ENCODE assay signal across 8 mouse cellular contexts in the genomic region with DNA sequence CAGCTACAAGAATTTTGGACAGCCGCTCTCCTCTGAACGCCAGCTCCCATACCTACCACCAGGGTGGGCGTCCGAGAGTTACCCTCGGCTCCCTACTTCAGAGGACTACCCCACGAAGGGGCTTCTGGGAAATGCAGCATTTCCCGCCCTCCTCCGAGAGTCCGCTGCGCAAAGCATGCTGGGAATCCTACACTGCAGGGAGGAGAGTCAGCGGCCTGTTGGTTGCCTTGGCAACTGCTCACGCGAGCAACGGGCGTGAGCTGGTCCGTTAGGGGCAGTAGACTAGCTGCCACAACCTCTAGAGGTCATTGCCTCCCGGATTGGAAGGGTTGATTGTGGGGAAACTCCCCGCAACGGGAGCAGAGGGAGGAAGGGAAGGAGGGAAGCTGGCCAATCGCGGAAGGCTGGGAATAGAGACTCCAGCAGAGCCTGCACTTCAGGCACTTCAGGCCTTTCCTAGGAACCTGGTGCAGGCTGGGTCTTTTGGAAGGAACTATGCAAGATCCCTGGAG. TPM values are rescaled to one million over a fixed set of nuclear protein-coding genes. Genes with fewer than 3 reads are reported as not detected.
DNase-seq lines count a peak whose midpoint lies in the region; ATAC-seq lines count a peak whose summit lies in the region.

A gene (minus strand): TSS at position 177 of the 512 bp plus-strand sequence.

- H3K4me3 ChIP-seq in hindbrain, embryonic 15.5 days, result peak within 1 kb of the TSS; percentile 55

- WGBS in hindbrain, embryonic 15.5 days, result 0% methylated on average over 21 of the region's 21 CpGs

- no peaks in the 10 kb centered on the region for H3K36me3 ChIP-seq in hindbrain, embryonic 15.5 days

- H3K4me2 ChIP-seq in hindbrain, embryonic 15.5 days, result peak within 1 kb of the TSS; percentile 79

- peak; percentile 100 for DNase-seq in ZHBTc4 (ENCODE audit: low read depth, low spot score)
- peak; percentile 61 to 86 for DNase-seq in cerebellum, postnatal 4 days (ENCODE audit: low spot score in 2 of 2)
- DNase-seq in gastrocnemius, adult 18-20 months (ENCODE audit: low spot score), result peak; percentile 93
- DNase-seq in layer of hippocampus, postnatal 36 days, result peak; percentile 89 to 92
- peak; percentile 94 for DNase-seq in lung, postnatal 25 days (ENCODE audit: low spot score)
- DNase-seq in retina, adult 2 months (ENCODE audit: low read depth, low spot score), result peak; percentile 85
- peak; percentile 90 for DNase-seq in thymus, postnatal 25 days

- peaks cover 16% of the 10 kb centered on the region; the same call in 1 of the 2 replicates for H3K27me3 ChIP-seq in hindbrain, embryonic 15.5 days

- peak within 1 kb of the TSS; percentile 67 for H3K9ac ChIP-seq in hindbrain, embryonic 15.5 days

- peaks cover 44% of the 10 kb centered on the region for H3K4me1 ChIP-seq in hindbrain, embryonic 15.5 days (replicated peaks)

- H3K9me3 ChIP-seq in hindbrain, embryonic 15.5 days, result no peaks in the 10 kb centered on the region

- peak within 1 kb of the TSS; percentile 84 for H3K27ac ChIP-seq in hindbrain, embryonic 15.5 days (replicated peaks)

- peak; percentile 93 for ATAC-seq in hindbrain, embryonic 15.5 days (ENCODE audit: low FRiP score, low read depth)

RNA-seq across cellular contexts. Expression of the gene that starts here (rescaled TPM):
- total RNA-seq in gastrocnemius, adult 18-20 months (2021), result 1 to 10 TPM; 2.6 to 3.4 TPM
- 6.6 and 6.8 TPM in 2 replicates for polyA plus RNA-seq in hindbrain, embryonic 15.5 days (2015; fragmentation: Nextera tagmentation; extraction: Ambion mirVana)
- total RNA-seq in layer of hippocampus, postnatal 36 days (2021), result 1 to 10 TPM; 2.5 to 3.4 TPM

Comparison
In these comparisons a context has a peak if more than half of its experiments do, and no peak if none do; other contexts are left out.
1. Peak in every context shown above with its lines: DNase-seq, ATAC-seq, H3K4me3 ChIP-seq and H3K27ac ChIP-seq.